Mouse (Mus musculus) liver, postnatal 0 days (tissue): ENCODE measurements at regions not wholly inside any gene's neighbourhood (a gene's known extent, or its start where the extent isn't known, plus 50 kb on each side); places are given as distances from the start of the nearest gene placed in this dataset.

Source experiments
- ATAC-seq: fragments of 200-750 bp; cut with Nextera tagmentation; 2 replicates; pipeline ENCODE4 v1.8.0; 2017; ENCODE audit warnings: mild to moderate bottlenecking, moderate library complexity
- DNase-seq: peaks from one replicate; pipeline ENCODE4 v3.0.0-alpha.2; 2016
- H3K27ac ChIP-seq: fragments of 300-500 bp; sonication (generic); 2 replicates; pipeline ENCODE4 v1.5.1; 2014; ENCODE audit warnings: antibody characterized with exemption, moderate library complexity, mild to moderate bottlenecking, low read depth
- H3K27me3 ChIP-seq: fragments of 300-500 bp; sonication (generic); 2 replicates; pipeline ENCODE4 v1.6.1; 2014; ENCODE audit warnings: low read length, control low read depth, mixed read lengths; ENCODE audit not compliant: insufficient read depth
- H3K36me3 ChIP-seq: fragments of 300-500 bp; sonication (generic); replicated peaks from 2 replicates; pipeline ENCODE4 v1.6.1; 2014; ENCODE audit warnings: mild to moderate bottlenecking, control low read depth, low read length, moderate library complexity, mixed read lengths; ENCODE audit not compliant: insufficient read depth
- H3K4me1 ChIP-seq: fragments of 300-500 bp; sonication (generic); 2 replicates; pipeline ENCODE4 v1.6.1; 2014; ENCODE audit warnings: antibody characterized with exemption, mild to moderate bottlenecking, control low read depth; ENCODE audit not compliant: insufficient read depth
- H3K4me2 ChIP-seq: fragments of 300-500 bp; sonication (generic); 2 replicates; pipeline ENCODE4 v1.6.1; 2014; ENCODE audit warnings: low read depth, mild to moderate bottlenecking, low read length, moderate library complexity, mixed read lengths
- H3K4me3 ChIP-seq: fragments of 300-500 bp; sonication (generic); 2 replicates; pipeline ENCODE4 v1.5.1; 2014; ENCODE audit warnings: low read depth, low read length
- H3K9ac ChIP-seq: fragments of 300-500 bp; sonication (generic); replicated peaks from 2 replicates; pipeline ENCODE4 v1.6.1; 2014; ENCODE audit warnings: mild to moderate bottlenecking, moderate library complexity
- H3K9me3 ChIP-seq: fragments of 300-500 bp; sonication (generic); 2 replicates; pipeline ENCODE4 v1.6.1; 2016; ENCODE audit warnings: mild to moderate bottlenecking, control low read depth, low read length, mixed read lengths
- CTCF ChIP-seq: sonication (generic); IDR thresholded peaks from 2 replicates; pipeline ENCODE4 v1.5.1; 2016; ENCODE audit warnings: antibody characterized with exemption, low read depth
- EP300 ChIP-seq: IDR thresholded peaks from 2 replicates; pipeline ENCODE4 v1.6.1; 2016; ENCODE audit warnings: antibody characterized with exemption, low read depth, mild to moderate bottlenecking
- WGBS: fragments of 180-500 bp; shearing (Covaris S2); extraction: QIAGEN DNeasy Blood & Tissue Kit; methylation state at CpG from one replicate; pipeline ENCODE4 v1.1.7; 2014; ENCODE audit not compliant: insufficient replicate concordance; 5-methylcytosine and 5-hydroxymethylcytosine counted together

- Histone ChIP-seq H3K27me3 (no peaks in the 10 kb centered on the region), H3K27ac (no peak overlapping the region), H3K9me3 (no peaks in the 10 kb centered on the region), H3K4me3 (no peak overlapping the region), H3K4me2 (no peak overlapping the region), H3K4me1 (no peaks in the 10 kb centered on the region), H3K9ac (no peak overlapping the region), H3K36me3 (no peaks in the 10 kb centered on the region)
- TF ChIP-seq EP300 (no peak), CTCF (no peak)
- 62% methylated on average over 4 of the region's 4 CpGs for WGBS
- no peak for DNase-seq
- no peak for ATAC-seq
Measured at GRCm38 (mm10) chr16:47205339-47205738, 707.0 kb upstream of the Nectin3 start.

GRCm38 (mm10) chr16:47204672-47205307, 706.5 kb upstream of the Nectin3 start:
- H3K4me1 ChIP-seq: no peaks in the 10 kb centered on the region
- no peaks in the 10 kb centered on the region for H3K36me3 ChIP-seq
- no peak overlapping the region for H3K9ac ChIP-seq
- no peak overlapping the region for H3K27ac ChIP-seq
- ATAC-seq (no peak), DNase-seq (no peak)
- no peaks in the 10 kb centered on the region for H3K9me3 ChIP-seq
- no peak overlapping the region for H3K4me2 ChIP-seq
- 75% methylated on average over 3 of the region's 3 CpGs for WGBS
- no peak overlapping the region for H3K4me3 ChIP-seq
- TF ChIP-seq CTCF: no peak
- no peak for TF ChIP-seq EP300
- H3K27me3 ChIP-seq: no peaks in the 10 kb centered on the region

- Histone ChIP-seq H3K9me3 (no peaks in the 10 kb centered on the region), H3K4me3 (no peak overlapping the region), H3K27ac (no peak overlapping the region), H3K27me3 (no peaks in the 10 kb centered on the region), H3K4me1 (no peaks in the 10 kb centered on the region), H3K9ac (no peak overlapping the region), H3K4me2 (no peak overlapping the region), H3K36me3 (no peaks in the 10 kb centered on the region)
- DNase-seq (no peak), ATAC-seq (no peak)
- no peak for TF ChIP-seq CTCF
- no peak for TF ChIP-seq EP300
Measured at GRCm38 (mm10) chr16:47204031-47204430, 705.7 kb upstream of the Nectin3 start.

- H3K4me3 ChIP-seq: no peak overlapping the region
- no peak for TF ChIP-seq CTCF
- TF ChIP-seq EP300: no peak
- WGBS: 70% methylated on average over 3 of the region's 3 CpGs
- ATAC-seq: peak; percentile 97
- DNase-seq: peak; percentile 22
- H3K4me1 ChIP-seq: no peaks in the 10 kb centered on the region
- no peak overlapping the region for H3K27ac ChIP-seq
- no peaks in the 10 kb centered on the region for H3K27me3 ChIP-seq
- no peak overlapping the region for H3K4me2 ChIP-seq
- no peak overlapping the region for H3K9ac ChIP-seq
- no peaks in the 10 kb centered on the region for H3K9me3 ChIP-seq
- H3K36me3 ChIP-seq: no peaks in the 10 kb centered on the region
Measured at GRCm38 (mm10) chr16:47171444-47172182, 673.3 kb upstream of the Nectin3 start.

- Histone ChIP-seq H3K9me3 (no peaks in the 10 kb centered on the region), H3K4me3 (no peak overlapping the region)
Measured at GRCm38 (mm10) chr16:47164573-47164972, 666.2 kb upstream of the Nectin3 start.

More at GRCm38 (mm10) chr16:47164573-47164972, 666.2 kb upstream of the Nectin3 start:
- ATAC-seq: no peak
- no peak for DNase-seq
- TF ChIP-seq CTCF: no peak
- no peak for TF ChIP-seq EP300
- H3K27ac ChIP-seq: no peak overlapping the region
- no peaks in the 10 kb centered on the region for H3K36me3 ChIP-seq
- 69% methylated on average over 2 of the region's 2 CpGs for WGBS
- no peaks in the 10 kb centered on the region for H3K27me3 ChIP-seq
- H3K4me2 ChIP-seq: no peak overlapping the region
- H3K4me1 ChIP-seq: no peaks in the 10 kb centered on the region
- H3K9ac ChIP-seq: no peak overlapping the region
